Mouse (Mus musculus): ENCODE measurements around the gene Ufl1.
"Not testable (repeated sequence)": the region's sequence is repeated elsewhere in the genome, so short reads cannot be mapped to it uniquely, and the experiment has no call there.

DNA sequence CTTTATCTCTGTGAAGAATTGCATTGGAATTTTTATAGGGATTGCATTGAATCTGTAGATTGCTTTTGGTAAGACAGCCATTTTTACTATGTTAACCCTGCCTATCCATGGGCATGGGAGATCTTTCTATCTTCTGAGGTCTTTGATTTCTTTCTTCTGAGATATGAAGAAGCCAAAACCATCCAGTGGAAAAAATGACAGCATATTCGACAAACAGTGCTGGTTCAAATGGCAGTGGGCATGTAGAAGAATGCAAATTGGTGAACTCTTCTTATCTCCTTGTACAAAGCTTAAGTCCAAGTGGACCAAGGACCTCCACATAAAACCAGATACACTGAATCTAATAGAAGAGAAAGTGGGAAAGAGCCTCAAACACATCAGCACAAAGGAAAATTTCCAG, 3.4 kb upstream of the Ufl1 start:
- TF ChIP-seq CTCF (IDR thresholded peaks at IDR 0.05; ENCODE audit: control insufficient read depth, insufficient read depth, low read length); POLR2A (IDR thresholded peaks at IDR 0.05; ENCODE audit: borderline replicate concordance, control insufficient read depth, low read depth, low read length): not testable (repeated sequence)
